Mouse (Mus musculus): ENCODE results near the gene Grhl3.
"Not testable (repeated sequence)": the region's sequence is repeated elsewhere in the genome, so short reads cannot be mapped to it uniquely, and the experiment has no call there.

The Grhl3 gene

GRCm38 (mm10) chr4:135573251-135573808, at the start of gene Grhl3:
Gene Grhl3 (minus strand): TSS chr4:135573630.
- DNase-seq (ENCODE audit: low spot score in 2 of 2) = peak in 1 of 2 experiments; percentile 19

GRCm38 (mm10) chr4:135622290-135622689, 48.9 kb upstream of the Grhl3 start:
- DNase-seq (ENCODE audit: low spot score in 2 of 2) = no peak

GRCm38 (mm10) chr4:135620461-135620860, 47.0 kb upstream of the Grhl3 start:
- DNase-seq (ENCODE audit: low spot score in 2 of 2) = no peak

GRCm38 (mm10) chr4:135617783-135618470, 44.5 kb upstream of the Grhl3 start:
- no peak for DNase-seq (ENCODE audit: low spot score in 2 of 2)

GRCm38 (mm10) chr4:135617038-135617437, 43.6 kb upstream of the Grhl3 start:
- DNase-seq (ENCODE audit: low spot score in 2 of 2) = no peak

- DNase-seq (ENCODE audit: low spot score in 2 of 2) = not testable (repeated sequence)
Measured at GRCm38 (mm10) chr4:135615307-135615706, 41.9 kb upstream of the Grhl3 start.

GRCm38 (mm10) chr4:135609986-135610385, 36.6 kb upstream of the Grhl3 start:
- no peak for DNase-seq (ENCODE audit: low spot score in 2 of 2)

GRCm38 (mm10) chr4:135607979-135608885, 34.8 kb upstream of the Grhl3 start:
- DNase-seq (ENCODE audit: low spot score in 2 of 2) = no peak

GRCm38 (mm10) chr4:135606271-135606670, 32.8 kb upstream of the Grhl3 start:
- DNase-seq (ENCODE audit: low spot score in 2 of 2) = no peak

GRCm38 (mm10) chr4:135601530-135601929, 28.1 kb upstream of the Grhl3 start:
- DNase-seq (ENCODE audit: low spot score in 2 of 2) = no peak

- DNase-seq (ENCODE audit: low spot score in 2 of 2) = no peak
Measured at GRCm38 (mm10) chr4:135599497-135600182, 26.2 kb upstream of the Grhl3 start.

- DNase-seq (ENCODE audit: low spot score in 2 of 2) = no peak
Measured at GRCm38 (mm10) chr4:135598998-135599397, 25.6 kb upstream of the Grhl3 start.

GRCm38 (mm10) chr4:135597571-135597970, 24.1 kb upstream of the Grhl3 start:
- no peak for DNase-seq (ENCODE audit: low spot score in 2 of 2)

GRCm38 (mm10) chr4:135595943-135596342, 22.5 kb upstream of the Grhl3 start:
- DNase-seq (ENCODE audit: low spot score in 2 of 2) = peak in 1 of 2 experiments; percentile 41

- DNase-seq (ENCODE audit: low spot score in 2 of 2) = no peak
Measured at GRCm38 (mm10) chr4:135591610-135592304, 18.3 kb upstream of the Grhl3 start.

GRCm38 (mm10) chr4:135591086-135591485, 17.7 kb upstream of the Grhl3 start:
- peak in 1 of 2 experiments; percentile 41 for DNase-seq (ENCODE audit: low spot score in 2 of 2)

GRCm38 (mm10) chr4:135584838-135585237, 11.4 kb upstream of the Grhl3 start:
- DNase-seq (ENCODE audit: low spot score in 2 of 2) = no peak

GRCm38 (mm10) chr4:135581222-135581910, 7.9 kb upstream of the Grhl3 start:
- no peak for DNase-seq (ENCODE audit: low spot score in 2 of 2)

- no peak for DNase-seq (ENCODE audit: low spot score in 2 of 2)
Measured at GRCm38 (mm10) chr4:135579695-135580094, 6.3 kb upstream of the Grhl3 start.

GRCm38 (mm10) chr4:135578490-135578889, 5.1 kb upstream of the Grhl3 start:
- DNase-seq (ENCODE audit: low spot score in 2 of 2) = no peak

Measured in cerebellum, postnatal 4 days (tissue).